Mouse (Mus musculus) heart, adult 2 months (tissue): Measurements from ENCODE around the gene Zfp575. TPM values are rescaled to one million over a fixed set of nuclear protein-coding genes. Genes with fewer than 3 reads are reported as not detected.

ENCODE experiments used
- DNase-seq, 2 experiments: peaks; one replicate each; pipeline ENCODE4 v3.0.0; 2021
- H3K27ac ChIP-seq: fragments of 200-600 bp; 2 replicates; pipeline ENCODE4 v1.8.1; 2022
- H3K27me3 ChIP-seq: fragments of 200-500 bp; 2 replicates; pipeline ENCODE4 v1.6.1; 2012; ENCODE audit warnings: mild to moderate bottlenecking, low read length, inconsistent platforms, mixed read lengths; ENCODE audit not compliant: control insufficient read depth, insufficient read depth
- H3K36me3 ChIP-seq: fragments of 200-500 bp; 2 replicates; pipeline ENCODE4 v1.6.1; 2012; ENCODE audit warnings: low read length, inconsistent platforms; ENCODE audit not compliant: control insufficient read depth, insufficient read depth
- H3K4me1 ChIP-seq: fragments of 200-500 bp; 2 replicates; pipeline ENCODE4 v1.6.1; 2011; ENCODE audit warnings: low read length; ENCODE audit not compliant: control insufficient read depth, insufficient read depth
- H3K4me3 ChIP-seq: fragments of 200-600 bp; 2 replicates; pipeline ENCODE4 v1.8.1; 2022
- H3K79me2 ChIP-seq: fragments of 200-500 bp; replicated peaks from 2 replicates; pipeline ENCODE4 v1.6.1; 2012; ENCODE audit warnings: mild to moderate bottlenecking, inconsistent platforms, low read length, moderate library complexity, mixed read lengths; ENCODE audit not compliant: control insufficient read depth, insufficient read depth
- H3K9ac ChIP-seq: fragments of 200-500 bp; 2 replicates; pipeline ENCODE4 v1.6.1; 2012; ENCODE audit warnings: low read depth, mild to moderate bottlenecking, control low read depth, inconsistent platforms, low read length, mixed read lengths
- CTCF ChIP-seq: fragments of 200-600 bp; IDR thresholded peaks from 2 replicates; pipeline ENCODE4 v1.8.1; 2022; ENCODE audit warnings: antibody characterized with exemption, mild to moderate bottlenecking, moderate library complexity
- EP300 ChIP-seq: fragments of 200-500 bp; IDR thresholded peaks from 2 replicates; pipeline ENCODE4 v1.6.1; 2011; ENCODE audit warnings: low read depth, low read length, control low read depth; ENCODE audit not compliant: insufficient read depth
- POLR2A ChIP-seq: fragments of 200-500 bp; IDR thresholded peaks from 2 replicates; pipeline ENCODE4 v1.6.1; 2011; ENCODE audit warnings: mild to moderate bottlenecking, low read depth, low read length, control low read depth; ENCODE audit not compliant: insufficient read depth
- WGBS: fragments of 180-500 bp; shearing (Covaris S2); methylation state at CpG from one replicate; pipeline ENCODE4 v1.1.7; 2018; 5-methylcytosine and 5-hydroxymethylcytosine counted together
- intact Hi-C: fragments of 180-260 bp; cut with DNase I; formaldehyde crosslinking; loops from one replicate; pipeline ENCODE4 v1.15.1; 2025
- polyA plus RNA-seq: library from polyadenylated mRNA; depleted of rRNA; stranded (reverse); fragments of >200 nt; gene quantifications from 2 replicates; pipeline ENCODE4 v1.2.3, GENCODE M21; 2012
- total RNA-seq, 2 experiments: library from RNA; stranded (reverse); gene quantifications; 2 replicates each; pipeline ENCODE4 v1.2.3; 2021

Gene Zfp575
- total and polyA plus RNA-seq, 3 experiments = 0.07 to 0.08 TPM; not detected in 1

GRCm38 (mm10) chr7:24551985-24552759, 35.3 kb downstream of the Zfp575 start:
- Histone ChIP-seq H3K4me3 (no peak overlapping the region), H3K36me3 (no peaks in the 10 kb centered on the region), H3K27ac (no peak overlapping the region)

GRCm38 (mm10) chr7:24547534-24548036, 39.9 kb downstream of the Zfp575 start:
- intact Hi-C loops = loop anchor here (1.0 to 5.0 kb wide), 2 partner anchors 17 to 230 kb away; partner anchors contain the start of genes Irgq and Zfp94
- Histone ChIP-seq H3K4me3 (peak overlapping the region; percentile 80), H3K36me3 (no peaks in the 10 kb centered on the region), H3K27ac (no peak overlapping the region; the same call in 1 of the 2 replicates), H3K27me3 (no peaks in the 10 kb centered on the region), H3K4me1 (no peaks in the 10 kb centered on the region), H3K79me2 (0 out of 2 replicates have a peak, but pooled peaks cover 1% of the 10 kb centered on the region), H3K9ac (peak overlapping the region; percentile 93)
- 14% methylated on average over 13 of the region's 13 CpGs for WGBS
- no peak for TF ChIP-seq EP300
- TF ChIP-seq POLR2A = no peak
- TF ChIP-seq CTCF = no peak
- no peak for DNase-seq

More at GRCm38 (mm10) chr7:24551985-24552759, 35.3 kb downstream of the Zfp575 start:
- peak in 1 of 2 experiments; percentile 21 for DNase-seq
- H3K9ac ChIP-seq = no peak overlapping the region
- TF ChIP-seq POLR2A (no peak), EP300 (no peak), CTCF (no peak)
- H3K4me1 ChIP-seq = no peaks in the 10 kb centered on the region
- WGBS = 81% methylated on average over 12 of the region's 12 CpGs
- H3K79me2 ChIP-seq = peaks cover under 1% of the 10 kb centered on the region; the same call in 1 of the 2 replicates
- intact Hi-C loops = no loop called here
- no peaks in the 10 kb centered on the region for H3K27me3 ChIP-seq

- Histone ChIP-seq H3K27me3 (no peaks in the 10 kb centered on the region), H3K27ac (peak overlapping the region; percentile 84), H3K36me3 (no peaks in the 10 kb centered on the region), H3K79me2 (0 out of 2 replicates have a peak, but pooled peaks cover 1% of the 10 kb centered on the region), H3K9ac (peak overlapping the region; percentile 93), H3K4me3 (peak overlapping the region; percentile 80), H3K4me1 (no peaks in the 10 kb centered on the region)
- intact Hi-C loops = loop anchor here (1.0 to 5.0 kb wide), 2 partner anchors 17 to 230 kb away; partner anchors contain the start of genes Irgq and Zfp94
- WGBS = under 1% methylated on average over 57 of the region's 57 CpGs
- TF ChIP-seq EP300 = no peak
- TF ChIP-seq POLR2A = peak; percentile 60
- DNase-seq = peak; percentile 98 to 100
Observed at GRCm38 (mm10) chr7:24546634-24547389, 40.6 kb downstream of the Zfp575 start.

- intact Hi-C loops = loop anchor here (5.0 kb wide), 1 partner anchor 229 kb away; the partner anchor contains the start of gene Zfp94
- Histone ChIP-seq H3K9ac (peak within 1 kb of the TSS; percentile 93), H3K4me3 (peak within 1 kb of the TSS; percentile 80), H3K4me1 (no peaks in the 10 kb centered on the region), H3K27me3 (no peaks in the 10 kb centered on the region), H3K36me3 (no peaks in the 10 kb centered on the region), H3K27ac (peak within 1 kb of the TSS; percentile 84), H3K79me2 (0 out of 2 replicates have a peak, but pooled peaks cover 1% of the 10 kb centered on the region)
- TF ChIP-seq CTCF = no peak
- TF ChIP-seq EP300 = no peak
- no peak for TF ChIP-seq POLR2A
- WGBS = 39% methylated on average over 13 of the region's 13 CpGs
- DNase-seq = no peak
Observed at GRCm38 (mm10) chr7:24546068-24546614, 41.3 kb downstream of the Zfp575 start, which contains the start of the genes Pinlyp and Xrcc1. Pinlyp (minus strand) TSS chr7:24546118. Xrcc1 (plus strand) TSS chr7:24546289.

GRCm38 (mm10) chr7:24544506-24544905, 42.9 kb downstream of the Zfp575 start:
- Histone ChIP-seq H3K4me1 (no peaks in the 10 kb centered on the region), H3K36me3 (no peaks in the 10 kb centered on the region), H3K79me2 (0 out of 2 replicates have a peak, but pooled peaks cover 1% of the 10 kb centered on the region), H3K9ac (no peak overlapping the region), H3K27ac (no peak overlapping the region), H3K4me3 (no peak overlapping the region), H3K27me3 (no peaks in the 10 kb centered on the region)
- TF ChIP-seq CTCF = peak; percentile 43
- TF ChIP-seq POLR2A = no peak
- TF ChIP-seq EP300 = no peak
- 85% methylated on average over 2 of the region's 2 CpGs for WGBS
- DNase-seq = no peak
- intact Hi-C loops = no loop called here
